Mouse (Mus musculus) forebrain, embryonic 13.5 days (tissue): ENCODE data around the gene Arfgef2. TPM values are rescaled to one million over a fixed set of nuclear protein-coding genes. Genes with fewer than 3 reads are reported as not detected.

Source experiments
- ATAC-seq: fragments of 200-750 bp; cut with Nextera tagmentation; 2 replicates; pipeline ENCODE4 v1.8.0; 2017
- H3K27ac ChIP-seq: fragments of 300-500 bp; sonication (generic); 2 replicates; pipeline ENCODE4 v1.5.1; 2015; ENCODE audit warnings: inconsistent platforms, mild to moderate bottlenecking, moderate library complexity
- H3K27me3 ChIP-seq: fragments of 300-500 bp; sonication (generic); 2 replicates; pipeline ENCODE4 v1.6.1; 2015; ENCODE audit warnings: mild to moderate bottlenecking, inconsistent platforms
- H3K36me3 ChIP-seq: fragments of 300-500 bp; sonication (generic); 2 replicates; pipeline ENCODE4 v1.6.1; 2015; ENCODE audit warnings: mild to moderate bottlenecking, inconsistent platforms; ENCODE audit not compliant: poor library complexity, severe bottlenecking
- H3K4me1 ChIP-seq: fragments of 300-500 bp; sonication (generic); 2 replicates; pipeline ENCODE4 v1.6.1; 2015; ENCODE audit warnings: inconsistent platforms
- H3K4me2 ChIP-seq: fragments of 300-500 bp; sonication (generic); 2 replicates; pipeline ENCODE4 v1.6.1; 2015; ENCODE audit warnings: inconsistent platforms, mild to moderate bottlenecking, moderate library complexity
- H3K4me3 ChIP-seq: fragments of 300-500 bp; sonication (generic); 2 replicates; pipeline ENCODE4 v1.5.1; 2015; ENCODE audit warnings: mild to moderate bottlenecking, inconsistent platforms
- H3K9ac ChIP-seq: fragments of 300-500 bp; sonication (generic); 2 replicates; pipeline ENCODE4 v1.6.1; 2015; ENCODE audit warnings: mild to moderate bottlenecking, inconsistent platforms
- H3K9me3 ChIP-seq: fragments of 300-500 bp; sonication (generic); replicated peaks from 2 replicates; pipeline ENCODE4 v1.6.1; 2016; ENCODE audit warnings: inconsistent platforms
- WGBS: fragments of 180-500 bp; shearing (Covaris S2); methylation state at CpG from one replicate; pipeline ENCODE4 v1.1.7; 2015; 5-methylcytosine and 5-hydroxymethylcytosine counted together
- polyA plus RNA-seq: library from polyadenylated mRNA; unstranded; fragments of >200 nt; fragmentation: Nextera tagmentation; extraction: Ambion mirVana; gene quantifications from 2 replicates; pipeline ENCODE4 v1.2.1, GENCODE M21; 2015

Arfgef2 gene
- polyA plus RNA-seq, 1 experiment from 2014 or later = 2.0 TPM

DNA sequence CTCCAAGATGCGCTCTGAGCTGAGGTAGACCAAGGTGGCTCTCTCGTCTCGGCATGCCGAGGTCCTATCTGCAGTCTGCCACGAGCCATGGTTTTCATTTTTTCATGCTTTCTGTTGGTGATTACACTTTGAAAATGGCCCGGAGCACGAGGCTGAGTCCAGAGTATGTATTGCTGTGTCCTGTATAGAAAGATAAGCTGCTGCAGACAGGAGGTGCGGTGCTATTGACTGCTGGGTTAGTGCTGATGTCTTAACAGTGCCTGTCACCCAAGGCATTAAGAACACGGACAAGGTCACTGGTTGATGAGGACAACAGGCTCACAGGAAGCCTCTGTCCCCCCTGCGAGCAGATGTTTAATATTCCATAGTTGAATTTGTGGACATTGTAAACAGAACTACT, 65.5 kb downstream of the Arfgef2 start:
- no peak overlapping the region for H3K4me2 ChIP-seq
- no peaks in the 10 kb centered on the region for H3K4me1 ChIP-seq
- WGBS = 92% methylated on average over 10 of the region's 10 CpGs
- no peak for ATAC-seq
- H3K4me3 ChIP-seq = no peak overlapping the region
- H3K9ac ChIP-seq = no peak overlapping the region
- no peaks in the 10 kb centered on the region for H3K27me3 ChIP-seq
- H3K9me3 ChIP-seq = no peaks in the 10 kb centered on the region
- H3K36me3 ChIP-seq = peaks cover 71% of the 10 kb centered on the region
- H3K27ac ChIP-seq = no peak overlapping the region

GRCm38 (mm10) chr2:166874675-166875280, 69.4 kb downstream of the Arfgef2 start:
- no peak for ATAC-seq
- no peaks in the 10 kb centered on the region for H3K9me3 ChIP-seq
- 83% methylated on average over 10 of the region's 10 CpGs for WGBS
- no peaks in the 10 kb centered on the region for H3K4me1 ChIP-seq
- peaks cover 52% of the 10 kb centered on the region for H3K36me3 ChIP-seq
- H3K4me3 ChIP-seq = no peak overlapping the region
- no peaks in the 10 kb centered on the region for H3K27me3 ChIP-seq
- H3K27ac ChIP-seq = no peak overlapping the region
- no peak overlapping the region for H3K4me2 ChIP-seq
- H3K9ac ChIP-seq = no peak overlapping the region

DNA sequence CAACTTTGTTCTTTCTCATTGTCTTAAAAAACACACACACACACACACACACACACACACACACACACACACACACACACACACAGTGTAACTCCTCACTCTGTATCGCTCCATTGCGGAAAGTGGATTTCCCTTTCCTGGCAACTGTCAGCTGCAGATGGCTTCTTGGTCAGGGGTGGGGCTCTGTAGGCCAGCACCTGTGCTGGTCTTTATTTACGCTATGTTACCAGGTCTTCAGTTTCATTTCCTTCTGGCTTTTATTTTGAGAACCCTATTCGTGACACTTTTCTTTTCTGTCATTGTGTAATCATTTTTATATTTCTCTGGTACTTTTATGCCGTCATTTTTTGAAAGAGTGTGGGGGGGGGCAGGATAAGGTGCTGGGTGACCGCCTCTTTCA, 70.2 kb downstream of the Arfgef2 start:
- Histone ChIP-seq H3K27ac (no peak overlapping the region), H3K4me2 (no peak overlapping the region), H3K27me3 (no peaks in the 10 kb centered on the region), H3K4me3 (no peak overlapping the region), H3K36me3 (peaks cover 46% of the 10 kb centered on the region), H3K9me3 (no peaks in the 10 kb centered on the region), H3K9ac (no peak overlapping the region), H3K4me1 (no peaks in the 10 kb centered on the region)
- 96% methylated on average over 6 of the region's 6 CpGs for WGBS
- no peak for ATAC-seq

- 84% methylated on average over 10 of the region's 10 CpGs for WGBS
These were observed 70.9 kb downstream of the Arfgef2 start for GRCm38 (mm10) chr2:166876331-166876730.

GRCm38 (mm10) chr2:166885066-166885465, 79.7 kb downstream of the Arfgef2 start:
- 78% methylated on average over 7 of the region's 7 CpGs for WGBS
- ATAC-seq = no peak
- Histone ChIP-seq H3K9me3 (no peaks in the 10 kb centered on the region), H3K36me3 (peaks cover 16% of the 10 kb centered on the region), H3K4me2 (no peak overlapping the region), H3K27me3 (no peaks in the 10 kb centered on the region), H3K4me3 (no peak overlapping the region), H3K9ac (no peak overlapping the region), H3K27ac (no peak overlapping the region), H3K4me1 (0 out of 2 replicates have a peak, but pooled peaks cover 4% of the 10 kb centered on the region)

More at GRCm38 (mm10) chr2:166876331-166876730, 70.9 kb downstream of the Arfgef2 start:
- no peaks in the 10 kb centered on the region for H3K27me3 ChIP-seq
- ATAC-seq = no peak
- H3K4me1 ChIP-seq = no peaks in the 10 kb centered on the region
- no peaks in the 10 kb centered on the region for H3K9me3 ChIP-seq
- H3K4me2 ChIP-seq = no peak overlapping the region
- no peak overlapping the region for H3K27ac ChIP-seq
- peaks cover 46% of the 10 kb centered on the region for H3K36me3 ChIP-seq
- no peak overlapping the region for H3K4me3 ChIP-seq
- no peak overlapping the region for H3K9ac ChIP-seq

GRCm38 (mm10) chr2:166885619-166886018, 80.2 kb downstream of the Arfgef2 start:
- WGBS = 71% methylated on average over 10 of the region's 10 CpGs
- Histone ChIP-seq H3K36me3 (peaks cover 19% of the 10 kb centered on the region), H3K27me3 (no peaks in the 10 kb centered on the region), H3K27ac (no peak overlapping the region), H3K9me3 (no peaks in the 10 kb centered on the region), H3K9ac (no peak overlapping the region), H3K4me2 (no peak overlapping the region), H3K4me3 (no peak overlapping the region), H3K4me1 (0 out of 2 replicates have a peak, but pooled peaks cover 4% of the 10 kb centered on the region)
- no peak for ATAC-seq

- H3K9ac ChIP-seq = no peak overlapping the region
These were observed 80.8 kb downstream of the Arfgef2 start for GRCm38 (mm10) chr2:166886231-166886630.

DNA sequence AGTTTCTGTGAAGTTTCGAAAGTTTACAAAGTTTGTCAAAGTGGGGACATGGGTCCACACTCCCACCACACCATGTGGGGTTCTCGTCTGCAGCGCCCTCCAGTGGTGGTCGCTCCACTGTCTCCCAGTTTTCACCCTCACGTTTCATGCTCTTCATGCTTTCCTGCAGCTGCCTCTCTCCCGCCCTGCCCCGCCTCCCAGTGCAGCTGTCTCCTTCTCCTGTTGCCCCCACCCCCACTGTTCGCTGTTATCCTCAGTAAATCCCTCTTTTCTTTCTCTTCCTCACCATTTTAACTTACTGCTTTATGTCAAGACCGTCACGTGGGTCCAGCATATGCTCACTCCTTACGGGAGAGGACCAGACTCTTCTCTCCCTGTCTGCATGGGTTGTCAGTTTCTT, 82.4 kb downstream of the Arfgef2 start:
- Histone ChIP-seq H3K4me3 (no peak overlapping the region), H3K9ac (no peak overlapping the region), H3K27me3 (no peaks in the 10 kb centered on the region), H3K4me2 (no peak overlapping the region), H3K4me1 (0 out of 2 replicates have a peak, but pooled peaks cover 4% of the 10 kb centered on the region), H3K9me3 (no peaks in the 10 kb centered on the region), H3K27ac (no peak overlapping the region), H3K36me3 (peaks cover 27% of the 10 kb centered on the region)
- no peak for ATAC-seq
- 22% methylated on average over 11 of the region's 11 CpGs for WGBS

More at GRCm38 (mm10) chr2:166886231-166886630, 80.8 kb downstream of the Arfgef2 start:
- H3K9me3 ChIP-seq = no peaks in the 10 kb centered on the region
- H3K27ac ChIP-seq = no peak overlapping the region
- peaks cover 17% of the 10 kb centered on the region for H3K36me3 ChIP-seq
- H3K27me3 ChIP-seq = no peaks in the 10 kb centered on the region
- WGBS = 86% methylated on average over 3 of the region's 3 CpGs
- no peak overlapping the region for H3K4me2 ChIP-seq
- H3K4me3 ChIP-seq = no peak overlapping the region
- no peak for ATAC-seq
- H3K4me1 ChIP-seq = 0 out of 2 replicates have a peak, but pooled peaks cover 4% of the 10 kb centered on the region

GRCm38 (mm10) chr2:166891366-166891880, 86.0 kb downstream of the Arfgef2 start:
- H3K4me2 ChIP-seq = no peak overlapping the region
- no peaks in the 10 kb centered on the region for H3K9me3 ChIP-seq
- WGBS = 76% methylated on average over 9 of the region's 9 CpGs
- H3K27ac ChIP-seq = no peak overlapping the region
- peaks cover 36% of the 10 kb centered on the region for H3K36me3 ChIP-seq
- no peak overlapping the region for H3K4me3 ChIP-seq
- H3K4me1 ChIP-seq = no peaks in the 10 kb centered on the region
- no peak overlapping the region for H3K9ac ChIP-seq
- no peak for ATAC-seq
- no peaks in the 10 kb centered on the region for H3K27me3 ChIP-seq

- no peak overlapping the region for H3K9ac ChIP-seq
- no peak for ATAC-seq
- 94% methylated on average over 8 of the region's 8 CpGs for WGBS
- peaks cover 36% of the 10 kb centered on the region for H3K36me3 ChIP-seq
- no peak overlapping the region for H3K4me2 ChIP-seq
- no peak overlapping the region for H3K4me3 ChIP-seq
- no peaks in the 10 kb centered on the region for H3K27me3 ChIP-seq
- H3K4me1 ChIP-seq = no peaks in the 10 kb centered on the region
- no peaks in the 10 kb centered on the region for H3K9me3 ChIP-seq
- H3K27ac ChIP-seq = no peak overlapping the region
These were observed 86.8 kb downstream of the Arfgef2 start for GRCm38 (mm10) chr2:166892158-166892680.

- peaks cover 36% of the 10 kb centered on the region for H3K36me3 ChIP-seq
These were observed 87.6 kb downstream of the Arfgef2 start for GRCm38 (mm10) chr2:166893036-166893435.

DNA sequence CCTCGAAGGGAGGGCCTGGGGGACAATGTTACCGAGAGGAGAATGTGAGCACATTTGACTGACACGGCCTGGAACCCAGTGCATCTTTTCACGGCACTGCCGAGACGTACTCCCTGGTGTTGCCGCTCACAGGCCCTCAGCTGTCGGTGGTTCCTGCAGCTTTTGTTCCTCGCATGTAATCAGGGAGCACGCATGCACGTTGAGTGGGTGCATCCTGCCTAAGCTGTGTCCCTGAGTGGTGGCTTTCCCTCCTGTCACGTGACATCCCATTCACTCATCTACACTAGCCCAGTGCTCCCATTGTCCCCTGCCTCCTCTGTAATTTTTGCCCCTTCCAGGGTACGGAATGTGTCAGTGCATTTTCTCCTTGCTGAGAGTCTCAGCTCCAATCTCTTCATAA, 91.0 kb downstream of the Arfgef2 start:
- Histone ChIP-seq H3K4me2 (no peak overlapping the region), H3K27me3 (no peaks in the 10 kb centered on the region), H3K9me3 (no peaks in the 10 kb centered on the region), H3K9ac (no peak overlapping the region), H3K27ac (peak overlapping the region; percentile 40; the same call in 1 of the 2 replicates), H3K4me1 (no peaks in the 10 kb centered on the region), H3K4me3 (no peak overlapping the region), H3K36me3 (peaks cover 30% of the 10 kb centered on the region)
- peak; percentile 62; the same call in 1 of the 2 replicates for ATAC-seq
- 74% methylated on average over 13 of the region's 13 CpGs for WGBS

More at GRCm38 (mm10) chr2:166893036-166893435, 87.6 kb downstream of the Arfgef2 start:
- Histone ChIP-seq H3K4me2 (no peak overlapping the region), H3K27ac (no peak overlapping the region), H3K4me3 (no peak overlapping the region), H3K9ac (no peak overlapping the region), H3K27me3 (no peaks in the 10 kb centered on the region), H3K4me1 (no peaks in the 10 kb centered on the region), H3K9me3 (no peaks in the 10 kb centered on the region)
- ATAC-seq = no peak
- 93% methylated on average over 5 of the region's 5 CpGs for WGBS
